Mouse (Mus musculus) E14TG2a.4 (cell line): ENCODE data around the gene Dpyd.

Experiments used
- CTCF ChIP-seq: conservative IDR thresholded peaks from 2 replicates; pipeline ENCODE4 v1.5.1; 2014; ENCODE audit warnings: low read length
- NANOG ChIP-seq: IDR thresholded peaks from 2 replicates; pipeline ENCODE4 v1.6.1; 2014; ENCODE audit warnings: borderline replicate concordance, low read length, mixed read lengths

DNA sequence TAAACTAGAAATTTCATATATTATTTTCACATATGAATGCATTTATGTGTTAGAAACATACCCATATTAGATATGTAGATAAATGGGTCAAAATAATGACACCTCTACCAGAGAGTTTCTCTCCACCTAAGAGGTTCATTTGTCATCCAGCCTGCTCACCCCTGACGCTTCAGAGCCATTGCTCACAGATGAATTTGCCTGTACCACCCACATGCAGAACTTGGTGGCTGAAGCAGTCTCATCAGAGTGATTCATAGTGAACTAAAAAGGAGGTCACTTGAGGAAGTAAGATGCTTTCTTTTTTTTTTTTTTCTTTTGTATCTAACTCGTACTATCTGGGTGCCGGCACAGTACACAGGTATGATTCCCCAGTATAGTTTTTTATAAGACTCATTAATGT, 188.3 kb downstream of the Dpyd start:
- no peak for TF ChIP-seq CTCF
- TF ChIP-seq NANOG: no peak
